Mouse (Mus musculus) MEL (cell line): ENCODE results near the gene Jade2.

Experiments used
- CTCF ChIP-seq, 3 experiments: IDR thresholded peaks in 2 of 3; conservative IDR thresholded peaks in 1 of 3; 2 replicates each; pipeline ENCODE4 v1.5.1; 2011 to 2012; ENCODE audit warnings: low read length in 3 of 3, low read depth in 2 of 3, mild to moderate bottlenecking in 2 of 3, improper control_type of control experiment in 1 of 3, inconsistent platforms in 1 of 3, mixed read lengths in 1 of 3, moderate library complexity in 1 of 3; ENCODE audit not compliant: control insufficient read depth in 1 of 3, insufficient read depth in 1 of 3, poor library complexity in 1 of 3, severe bottlenecking in 1 of 3
- POLR2A ChIP-seq, 2 experiments: IDR thresholded peaks; 2 replicates each; pipeline ENCODE4 v1.6.1; 2011 to 2012; ENCODE audit warnings: low read length in 2 of 2, mild to moderate bottlenecking in 2 of 2, control low read depth in 1 of 2, improper control_type of control experiment in 1 of 2, low read depth in 1 of 2, moderate library complexity in 1 of 2; ENCODE audit not compliant: control insufficient read depth in 1 of 2, insufficient read depth in 1 of 2, poor library complexity in 1 of 2
- POLR2AphosphoS5 ChIP-seq: IDR thresholded peaks from 2 replicates; pipeline ENCODE4 v1.6.1; 2012; ENCODE audit warnings: low read depth, borderline replicate concordance, mild to moderate bottlenecking, inconsistent platforms, low read length, moderate library complexity, mixed read lengths
- SMC3 ChIP-seq: IDR thresholded peaks from 2 replicates; pipeline ENCODE4 v1.6.1; 2011; ENCODE audit warnings: low read depth, low read length, improper control_type of control experiment
- ZMIZ1 ChIP-seq: IDR thresholded peaks from 2 replicates; pipeline ENCODE4 v1.6.1; 2012; ENCODE audit warnings: low read depth, mild to moderate bottlenecking, inconsistent platforms, low read length, improper control_type of control experiment, moderate library complexity

GRCm38 (mm10) chr11:51884092-51884491, 26.6 kb upstream of the Jade2 start:
- TF ChIP-seq POLR2A (IDR thresholded peaks at IDR 0.05; ENCODE audit: control insufficient read depth in 1 of 2, insufficient read depth in 1 of 2, low read depth in 1 of 2, low read length in 2 of 2, poor library complexity in 1 of 2) (no peak), POLR2AphosphoS5 (no peak), CTCF (IDR thresholded peaks at IDR 0.05 in 2 of 3, conservative IDR thresholded peaks at IDR 0.05 in 1 of 3; ENCODE audit: control insufficient read depth in 1 of 3, insufficient read depth in 1 of 3, low read depth in 2 of 3, low read length in 3 of 3, poor library complexity in 1 of 3, severe bottlenecking in 1 of 3) (no peak), SMC3 (no peak), ZMIZ1 (no peak)
